Mouse (Mus musculus): ENCODE measurements around the gene Pir. TPM values are rescaled to one million over a fixed set of nuclear protein-coding genes. Genes with fewer than 3 reads are reported as not detected.

Gene Pir
- total RNA-seq, 1 experiment from 2014 or later: 0.69 TPM

DNA sequence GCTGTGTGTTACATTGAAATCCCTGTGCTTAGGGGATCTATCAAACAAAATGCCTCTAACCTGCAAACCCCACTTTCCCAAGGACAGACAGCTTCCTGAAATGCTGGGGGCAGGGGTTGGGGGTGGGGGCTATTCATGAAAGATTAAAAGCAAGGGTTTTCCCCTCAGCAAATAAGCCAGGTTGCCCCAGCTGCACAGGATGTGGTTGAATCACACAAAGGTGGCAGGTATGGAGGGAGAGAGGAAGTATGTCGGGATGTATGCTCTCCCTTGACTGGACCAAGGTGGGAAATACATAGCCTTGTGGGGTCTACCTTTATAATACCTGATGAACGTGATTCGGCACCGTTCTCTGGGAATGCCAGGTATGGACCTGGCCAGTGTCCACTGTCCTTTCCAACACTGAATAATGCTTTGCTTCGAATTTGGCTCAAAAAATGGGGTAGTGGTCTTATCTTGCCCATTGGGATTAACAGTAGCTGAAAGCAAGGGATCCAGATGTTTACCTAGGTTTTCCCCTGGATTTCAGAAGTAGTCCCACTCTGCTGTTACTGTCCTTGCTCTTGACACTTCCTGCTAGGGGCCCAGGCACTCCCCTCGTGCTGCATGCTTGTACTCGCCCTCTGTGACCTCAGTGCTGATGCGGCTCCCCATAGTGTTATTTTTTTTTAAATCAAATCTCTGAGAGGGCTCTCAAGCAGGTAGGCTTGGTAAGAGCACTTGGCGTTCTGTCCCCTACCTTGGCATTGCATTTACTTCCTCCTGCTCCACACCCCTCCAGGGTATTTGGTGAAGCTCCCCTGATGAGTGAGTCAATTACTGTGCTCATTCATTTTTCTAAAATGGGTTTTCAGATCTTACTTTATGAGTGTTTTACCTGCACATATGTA lies 137.2 kb downstream of the Pir start:
- no peak for ATAC-seq (replicated peaks in 1 of 2; ENCODE audit: insufficient read depth in 1 of 2, low FRiP score in 2 of 2, low TSS enrichment in 1 of 2, low read depth in 1 of 2, poor library complexity in 2 of 2, severe bottlenecking in 2 of 2)

DNA sequence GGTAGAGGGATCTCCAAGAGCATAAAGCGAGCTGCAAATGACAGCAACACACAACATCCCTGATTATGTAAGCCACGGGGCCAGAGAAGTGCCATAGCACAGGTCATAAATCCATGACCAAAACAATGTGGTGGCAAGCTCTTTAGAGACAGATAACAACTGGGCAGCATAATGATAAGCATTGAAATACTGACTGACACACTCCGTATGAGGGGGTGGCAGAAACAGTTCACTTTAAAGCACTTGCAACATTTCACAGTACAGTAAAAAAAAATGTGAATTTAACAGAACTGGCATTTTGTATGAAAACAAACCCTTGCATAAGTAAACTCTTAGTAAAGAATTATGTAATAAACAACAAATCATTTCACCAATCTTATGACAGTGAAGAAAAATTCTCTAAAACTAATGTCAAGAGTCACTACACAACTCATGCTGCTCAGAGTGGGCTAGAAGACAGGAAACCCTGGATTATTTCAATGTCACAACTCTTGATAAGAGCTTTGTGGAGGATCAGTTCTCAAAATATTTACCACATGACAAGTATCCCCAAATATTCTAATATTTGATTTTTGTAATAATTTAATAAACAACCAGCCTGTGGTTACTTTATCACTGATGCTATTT lies 139.2 kb downstream of the Pir start:
- ATAC-seq (replicated peaks in 1 of 2; ENCODE audit: insufficient read depth in 1 of 2, low FRiP score in 2 of 2, low TSS enrichment in 1 of 2, low read depth in 1 of 2, poor library complexity in 2 of 2, severe bottlenecking in 2 of 2): no peak

DNA sequence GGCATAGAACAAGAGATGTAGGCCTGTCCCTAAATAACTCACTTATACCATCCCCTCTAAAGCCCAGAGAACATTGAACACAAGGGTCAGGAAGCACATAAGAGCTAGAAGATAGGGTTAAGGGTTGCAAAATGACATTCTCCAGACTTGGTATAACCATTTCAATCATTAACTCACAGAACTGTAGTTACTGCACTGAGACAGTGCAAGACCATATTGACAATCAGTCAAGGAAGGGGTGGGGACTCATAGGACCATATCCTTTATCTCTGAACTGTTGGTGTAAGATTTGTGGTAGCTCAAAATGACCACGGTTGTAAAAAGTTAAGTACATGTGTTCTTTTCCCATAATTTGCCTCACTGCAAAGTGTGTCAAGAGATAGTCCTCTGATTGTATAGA lies 141.4 kb downstream of the Pir start:
- ATAC-seq (replicated peaks in 1 of 2; ENCODE audit: insufficient read depth in 1 of 2, low FRiP score in 2 of 2, low TSS enrichment in 1 of 2, low read depth in 1 of 2, poor library complexity in 2 of 2, severe bottlenecking in 2 of 2): no peak

DNA sequence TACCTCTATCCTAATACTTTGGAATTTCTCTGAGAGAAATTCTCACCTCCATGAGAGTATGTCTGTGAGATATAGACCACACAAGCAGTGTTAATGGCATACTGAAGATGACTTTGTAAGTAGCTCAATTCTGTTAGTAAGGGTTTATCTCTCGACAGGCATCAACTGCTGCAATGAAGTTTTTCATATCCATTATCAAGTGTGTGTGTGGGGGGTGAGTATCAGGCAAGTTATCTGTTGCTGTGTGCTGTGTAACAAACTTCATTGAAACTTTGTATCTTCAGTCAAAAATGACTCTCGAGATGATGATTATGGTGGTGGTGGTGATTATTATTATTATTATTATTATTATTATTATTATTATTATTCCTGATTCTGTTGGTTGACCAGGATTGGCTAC lies 147.6 kb downstream of the Pir start:
- no peak for ATAC-seq (replicated peaks in 1 of 2; ENCODE audit: insufficient read depth in 1 of 2, low FRiP score in 2 of 2, low TSS enrichment in 1 of 2, low read depth in 1 of 2, poor library complexity in 2 of 2, severe bottlenecking in 2 of 2)

DNA sequence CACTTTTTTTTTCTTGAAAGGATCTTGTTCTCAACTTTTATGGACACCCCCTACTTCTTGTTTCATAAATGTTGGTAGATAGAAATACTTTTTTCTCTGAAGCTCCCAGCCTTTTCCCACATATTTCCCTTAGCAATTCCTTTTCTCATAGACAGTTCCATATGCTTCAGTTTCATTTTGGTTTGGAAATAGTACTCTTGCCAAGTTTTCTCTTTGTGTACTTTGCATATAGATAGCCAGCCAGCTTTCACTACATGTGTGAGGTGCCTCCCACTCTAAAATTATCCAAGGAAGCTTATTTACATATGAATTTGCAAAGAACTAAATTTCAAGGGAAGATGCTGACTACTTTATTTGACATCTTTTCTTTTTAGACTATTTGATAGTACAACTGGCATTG lies 148.8 kb downstream of the Pir start:
- ATAC-seq (replicated peaks in 1 of 2; ENCODE audit: insufficient read depth in 1 of 2, low FRiP score in 2 of 2, low TSS enrichment in 1 of 2, low read depth in 1 of 2, poor library complexity in 2 of 2, severe bottlenecking in 2 of 2): no peak

DNA sequence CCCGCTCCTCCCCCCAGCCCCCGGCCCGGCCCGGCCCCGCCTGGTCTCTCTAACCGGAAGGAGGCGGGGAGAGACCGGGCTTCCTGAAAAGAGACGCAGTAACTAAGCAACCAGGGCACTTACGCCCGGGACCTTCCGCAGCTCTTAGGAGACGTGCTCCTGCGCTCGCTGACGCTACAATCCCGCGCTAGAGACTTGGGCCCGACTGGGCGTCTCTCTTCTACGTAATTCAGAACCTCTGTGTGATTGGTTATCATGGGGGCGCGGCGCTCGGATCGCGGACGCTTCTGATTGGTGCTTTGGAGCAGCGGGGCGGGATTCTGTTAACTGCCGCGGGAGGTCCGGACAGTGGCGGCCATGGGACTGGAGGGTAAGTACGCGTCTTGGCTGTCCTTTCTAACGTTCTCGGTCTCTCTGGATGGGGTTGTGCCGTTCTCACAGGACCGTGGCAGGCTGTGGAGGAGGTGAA lies 150.3 kb downstream of the Pir start, which contains the start of gene Piga:
Piga (plus strand) TSS at position 317 of the 469 bp plus-strand sequence.
- peak; percentile 98 to 100 for ATAC-seq (replicated peaks in 1 of 2; ENCODE audit: insufficient read depth in 1 of 2, low FRiP score in 2 of 2, low TSS enrichment in 1 of 2, low read depth in 1 of 2, poor library complexity in 2 of 2, severe bottlenecking in 2 of 2)

DNA sequence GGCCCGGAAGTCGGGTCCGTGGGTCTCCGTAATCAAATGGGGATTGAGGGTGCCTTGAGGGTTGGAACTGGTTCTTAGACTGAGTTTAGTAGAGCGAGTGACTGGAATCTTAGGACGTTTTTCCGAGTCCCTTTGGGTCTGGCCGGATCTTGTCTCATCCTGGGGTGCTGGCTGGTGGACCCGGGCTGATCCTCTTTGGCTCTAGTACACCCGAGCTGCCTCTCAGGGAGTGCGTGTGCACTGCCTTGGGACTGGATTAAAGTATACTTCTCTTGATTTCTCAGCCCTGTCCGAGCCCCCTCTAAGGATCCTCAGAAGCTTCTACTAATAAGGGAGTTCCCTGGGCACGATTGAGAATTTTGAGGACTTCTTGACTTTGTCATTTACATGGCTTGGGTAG lies 150.8 kb downstream of the Pir start:
- peak in 1 of 2 experiments; percentile 8; a peak in 3 of 4 replicates for ATAC-seq (replicated peaks in 1 of 2; ENCODE audit: insufficient read depth in 1 of 2, low FRiP score in 2 of 2, low TSS enrichment in 1 of 2, low read depth in 1 of 2, poor library complexity in 2 of 2, severe bottlenecking in 2 of 2)

DNA sequence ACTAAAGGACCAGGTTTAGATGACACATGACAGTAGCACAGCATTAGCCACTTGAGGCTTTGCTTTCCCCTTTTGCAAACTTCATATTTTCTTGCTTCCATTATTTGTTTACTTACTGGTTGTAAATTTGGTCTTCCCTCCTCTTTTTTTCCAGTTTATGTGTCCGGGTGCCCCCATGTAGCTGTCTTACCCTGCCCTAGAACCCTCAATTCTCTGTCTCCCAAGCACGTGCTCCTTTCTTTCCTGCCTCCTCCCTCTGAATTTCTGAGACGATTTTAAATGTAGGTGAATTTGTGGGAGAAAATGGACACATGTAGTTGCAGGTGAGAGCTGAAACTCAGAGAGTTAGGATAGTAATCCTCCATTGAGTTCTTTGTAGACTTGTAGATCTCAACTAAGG lies 151.3 kb downstream of the Pir start:
- ATAC-seq (replicated peaks in 1 of 2; ENCODE audit: insufficient read depth in 1 of 2, low FRiP score in 2 of 2, low TSS enrichment in 1 of 2, low read depth in 1 of 2, poor library complexity in 2 of 2, severe bottlenecking in 2 of 2): no peak

Other genes starting within 250 kb of the Pir start
- 1.5 and 2.1 TPM in 2 replicates for gene Car5b, start 241.4 kb upstream of the Pir start, total RNA-seq (2017)
- 14.9 and 21.8 TPM in 2 replicates for gene Siah1b, start 192.9 kb upstream of the Pir start, total RNA-seq (2017)
- not detected in 2 replicates for gene Cltrn, start 180.5 kb upstream of the Pir start, total RNA-seq (2017)
- gene Ace2, start 130.0 kb upstream of the Pir start, total RNA-seq (2017): not detected in 2 replicates
- 1.9 and 5.7 TPM in 2 replicates for gene Bmx, start 11.2 kb upstream of the Pir start, total RNA-seq (2017)
- gene Vegfd, start 104.0 kb downstream of the Pir start, total RNA-seq (2017): not detected in 2 replicates
- 18.4 and 27.7 TPM in 2 replicates for gene Piga, start 150.4 kb downstream of the Pir start, total RNA-seq (2017)
- gene Asb11, start 167.6 kb downstream of the Pir start, total RNA-seq (2017): not detected in 2 replicates
- gene Asb9, start 237.0 kb downstream of the Pir start, total RNA-seq (2017): not detected in 2 replicates

All from hematopoietic stem cell, adult 5-6 weeks (primary cell).